Mouse (Mus musculus) large intestine, adult 2 months (tissue): ENCODE measurements around the gene Celf2. TPM values are rescaled to one million over a fixed set of nuclear protein-coding genes. Genes with fewer than 3 reads are reported as not detected.
"Not testable (repeated sequence)": the region's sequence is repeated elsewhere in the genome, so short reads cannot be mapped to it uniquely, and the experiment has no call there.

Experiments
- DNase-seq: peaks from one replicate; pipeline ENCODE4 v3.0.0-alpha.2; 2012; ENCODE audit warnings: low read depth, low spot score
- WGBS: fragments of 180-500 bp; shearing (Covaris S2); methylation state at CpG from one replicate; pipeline ENCODE4 v1.1.7; 2018; 5-methylcytosine and 5-hydroxymethylcytosine counted together
- polyA plus RNA-seq: library from polyadenylated mRNA; depleted of rRNA; stranded (reverse); fragments of >200 nt; gene quantifications from 2 replicates; pipeline ENCODE4 v1.2.3, GENCODE M21; 2012

Celf2 gene
- polyA plus RNA-seq, 1 experiment = 7.2 TPM

DNA sequence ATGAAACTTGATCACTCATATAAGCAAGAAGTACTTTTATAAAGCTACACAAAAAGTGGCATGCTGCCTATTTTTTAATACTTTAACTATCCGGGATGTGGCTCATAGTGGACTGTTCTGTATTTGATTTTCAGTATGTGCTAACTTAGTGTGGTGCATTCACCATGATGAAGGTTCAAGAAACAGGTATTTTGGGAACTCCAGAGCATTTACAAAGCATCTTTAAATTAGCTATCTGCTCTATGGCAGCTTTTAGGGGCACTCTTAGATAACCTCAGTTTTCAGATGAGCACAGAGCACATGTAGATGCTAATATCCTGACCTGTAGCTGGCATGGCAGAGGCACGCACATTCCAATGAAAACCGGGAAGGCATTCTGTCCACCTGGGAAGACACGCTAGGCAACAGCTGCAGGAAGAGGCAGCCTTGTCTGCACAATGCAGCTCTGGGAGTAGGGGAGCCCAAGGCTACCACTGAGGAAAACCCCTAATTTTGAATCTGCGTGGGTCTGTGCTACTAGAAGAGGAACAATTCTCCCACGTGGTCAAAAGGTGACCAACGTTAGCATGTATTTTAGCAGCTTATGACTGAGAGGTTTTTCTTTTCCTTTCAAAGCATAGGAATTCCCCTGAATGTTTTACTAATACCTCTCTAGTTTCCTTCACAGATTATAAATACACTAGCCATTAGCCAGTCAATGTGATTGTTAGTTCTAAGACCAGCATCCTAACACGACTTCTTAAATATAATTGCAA lies 911.1 kb downstream of the Celf2 start:
- WGBS = 80% methylated on average over 8 of the region's 8 CpGs
- no peak for DNase-seq

DNA sequence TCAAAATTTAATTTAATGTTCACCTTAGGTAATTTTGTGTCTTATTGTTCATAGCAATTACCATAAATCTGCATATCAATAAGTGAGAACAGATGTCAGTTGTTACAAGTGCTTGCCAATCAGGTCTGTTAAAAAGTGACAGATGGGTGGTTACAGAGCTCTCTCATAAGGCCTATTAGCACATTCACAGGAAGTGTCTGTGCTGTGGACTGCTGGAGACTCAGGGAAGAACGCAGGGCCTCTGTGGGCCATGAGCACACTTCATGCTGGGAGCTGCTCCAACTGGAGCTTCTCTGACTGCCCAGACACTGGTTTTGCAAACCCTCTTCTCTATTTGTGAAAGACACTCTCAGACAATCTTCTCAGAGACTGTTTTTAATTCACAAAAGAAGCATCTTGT lies 914.6 kb downstream of the Celf2 start:
- DNase-seq = no peak
- 30% methylated on average over 1 of the region's 1 CpGs for WGBS

DNA sequence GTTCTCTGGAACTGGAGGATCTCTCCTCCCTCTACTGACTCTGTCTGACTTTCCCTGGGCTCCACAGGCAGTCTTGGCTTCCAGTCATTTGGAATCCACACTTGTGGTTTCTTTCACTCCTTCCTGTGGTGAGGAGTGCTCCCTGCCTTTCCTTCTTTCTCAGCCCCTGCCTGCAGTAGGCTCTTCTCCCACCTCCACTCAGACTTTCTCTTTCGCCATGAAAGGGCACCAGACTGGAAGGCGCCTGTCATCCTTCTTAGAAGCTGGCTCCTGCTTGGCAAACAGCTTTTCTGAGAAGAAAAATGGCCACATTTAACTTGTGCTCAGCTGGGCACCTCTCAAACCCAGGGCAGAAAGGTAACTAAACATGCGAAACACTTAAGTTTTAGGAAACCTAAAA lies 915.2 kb downstream of the Celf2 start:
- 90% methylated on average over 3 of the region's 3 CpGs for WGBS
- DNase-seq = no peak

DNA sequence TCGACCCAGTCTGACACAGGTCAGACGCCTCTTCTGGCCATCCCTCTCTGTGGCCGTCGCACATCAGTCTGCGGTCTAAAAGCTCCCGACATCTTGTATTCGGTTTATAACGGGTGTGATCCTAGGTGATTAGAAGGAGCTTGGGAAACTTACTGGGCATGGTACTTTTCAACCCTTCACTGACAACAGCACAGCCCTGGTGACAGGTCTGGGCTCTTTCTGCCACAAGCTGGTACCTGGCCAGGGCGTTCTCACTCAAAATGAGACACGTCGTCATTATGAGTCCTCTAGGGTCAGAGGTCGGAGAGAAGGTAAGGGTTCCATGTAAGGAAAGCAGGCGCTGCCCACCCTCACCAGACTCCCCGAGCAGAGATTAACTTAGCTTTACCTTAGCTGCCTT lies 915.6 kb downstream of the Celf2 start:
- WGBS = 85% methylated on average over 14 of the region's 14 CpGs
- DNase-seq = no peak

DNA sequence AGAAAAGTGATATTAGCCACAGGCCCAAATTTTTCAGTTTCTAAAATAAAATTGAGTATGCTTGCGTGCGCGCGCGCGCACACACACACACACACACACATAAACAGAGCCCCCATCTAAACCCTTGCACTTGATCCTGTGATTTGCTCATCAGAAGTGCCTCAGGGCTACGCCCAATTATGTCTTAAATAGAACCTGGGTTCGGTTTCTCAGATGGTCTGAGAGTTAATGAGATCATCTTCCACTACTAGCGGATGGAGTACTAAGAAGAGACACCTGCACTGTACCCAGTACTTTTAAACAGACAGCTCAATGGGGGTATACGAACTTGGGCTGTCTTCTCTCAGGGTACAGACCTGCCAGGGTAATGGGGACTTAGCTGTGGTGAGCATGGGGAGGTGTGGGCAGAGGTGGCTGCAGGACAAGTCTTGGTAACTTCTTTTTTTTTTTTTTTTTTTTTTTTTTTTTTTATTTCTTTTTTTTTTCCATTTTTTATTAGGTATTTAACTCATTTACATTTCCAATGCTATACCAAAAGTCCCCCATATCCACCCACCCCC lies 923.2 kb downstream of the Celf2 start:
- WGBS = 94% methylated on average over 10 of the region's 10 CpGs
- DNase-seq = no peak

DNA sequence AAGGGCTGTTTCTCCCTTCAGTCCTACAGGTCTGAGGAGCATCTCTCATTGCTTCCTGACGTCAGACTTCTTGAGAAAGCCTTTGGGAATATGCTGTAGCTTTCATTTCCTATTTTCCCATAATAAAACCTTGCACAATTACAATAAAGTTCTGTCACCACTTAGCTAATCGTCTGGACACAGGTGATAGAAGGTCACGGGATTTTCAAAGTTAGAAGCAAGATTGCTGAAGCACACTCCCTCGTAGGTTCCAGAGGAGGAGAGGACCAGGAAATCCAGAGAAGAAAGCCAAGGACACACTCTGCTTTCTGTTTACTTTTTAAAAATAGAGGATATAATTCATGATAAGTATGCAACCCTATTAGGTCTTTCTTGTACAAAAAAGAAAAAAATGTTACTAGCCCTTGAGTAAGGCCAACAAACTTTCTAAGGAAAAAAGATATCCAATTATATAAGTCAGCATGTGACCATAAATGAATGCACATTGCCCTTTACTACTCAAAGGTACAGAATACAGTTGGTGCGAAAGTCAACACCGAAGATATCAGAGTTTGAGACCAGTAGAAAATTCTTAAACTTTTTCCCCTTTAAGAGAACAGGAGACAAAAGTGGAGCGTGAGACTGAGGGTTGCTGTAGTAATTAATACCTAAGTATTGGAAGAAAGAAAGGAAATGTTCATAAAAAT lies 924.2 kb downstream of the Celf2 start:
- 45% methylated on average over 7 of the region's 7 CpGs for WGBS
- no peak for DNase-seq

DNA sequence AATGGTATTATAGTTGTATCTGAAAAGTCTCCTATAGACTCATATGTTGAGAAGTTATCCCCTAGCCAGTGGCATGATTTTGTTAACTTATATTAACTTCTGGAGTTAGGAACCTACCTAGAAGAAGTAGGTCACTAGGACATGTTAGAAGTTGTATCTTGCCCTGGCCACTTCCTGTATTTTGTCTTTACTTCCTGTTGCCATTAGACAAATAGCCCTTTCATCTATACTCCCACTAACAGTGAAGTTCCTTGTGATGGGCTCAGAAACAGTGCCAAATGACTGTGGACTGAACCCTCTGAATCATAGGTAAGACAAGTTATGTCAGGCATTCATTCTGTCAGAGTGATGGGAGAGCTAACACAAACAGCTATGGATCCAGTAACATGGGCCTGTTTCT lies 926.7 kb downstream of the Celf2 start:
- no peak for DNase-seq

DNA sequence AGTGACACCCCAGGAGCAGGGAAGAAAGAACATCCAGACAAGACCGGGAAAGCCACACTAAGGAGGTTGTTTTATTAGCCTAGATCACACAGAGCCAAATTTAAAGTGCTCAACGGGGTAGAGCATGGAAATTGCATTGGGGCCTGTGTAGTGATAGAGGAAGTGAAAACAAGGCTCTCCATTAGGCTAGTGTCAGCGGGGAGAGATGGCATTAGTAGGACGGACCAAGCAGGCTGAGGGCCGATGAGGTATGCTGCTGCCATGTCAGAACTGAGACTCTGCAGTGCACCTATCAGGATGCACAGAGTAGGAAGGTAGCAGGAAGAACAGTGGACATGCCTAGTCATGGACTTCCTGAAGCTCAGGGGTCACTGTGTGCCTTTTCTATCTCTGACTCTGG lies 929.3 kb downstream of the Celf2 start:
- 68% methylated on average over 5 of the region's 5 CpGs for WGBS

DNA sequence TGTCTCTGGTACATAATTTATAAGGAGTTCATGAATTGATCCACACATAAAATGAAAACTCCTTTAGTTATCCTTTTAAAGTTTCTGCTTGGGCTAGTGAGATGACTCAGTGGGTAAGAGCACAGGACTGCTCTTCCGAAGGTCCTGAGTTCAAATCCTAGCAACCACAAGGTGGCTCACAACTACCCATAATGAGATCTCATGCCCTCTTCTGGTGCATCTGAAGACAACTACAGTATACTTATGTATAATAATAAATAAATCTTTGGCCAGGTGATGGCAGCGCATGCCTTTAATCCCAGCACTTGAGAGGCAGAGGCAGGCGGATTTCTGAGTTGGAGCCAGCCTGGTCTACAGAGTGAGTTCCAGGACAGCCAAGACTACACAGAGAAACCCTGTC lies 934.0 kb downstream of the Celf2 start:
- DNase-seq = not testable (repeated sequence)
- WGBS = 88% methylated on average over 3 of the region's 3 CpGs

More for the DNA sequence above, 929.3 kb downstream of the Celf2 start:
- no peak for DNase-seq

DNA sequence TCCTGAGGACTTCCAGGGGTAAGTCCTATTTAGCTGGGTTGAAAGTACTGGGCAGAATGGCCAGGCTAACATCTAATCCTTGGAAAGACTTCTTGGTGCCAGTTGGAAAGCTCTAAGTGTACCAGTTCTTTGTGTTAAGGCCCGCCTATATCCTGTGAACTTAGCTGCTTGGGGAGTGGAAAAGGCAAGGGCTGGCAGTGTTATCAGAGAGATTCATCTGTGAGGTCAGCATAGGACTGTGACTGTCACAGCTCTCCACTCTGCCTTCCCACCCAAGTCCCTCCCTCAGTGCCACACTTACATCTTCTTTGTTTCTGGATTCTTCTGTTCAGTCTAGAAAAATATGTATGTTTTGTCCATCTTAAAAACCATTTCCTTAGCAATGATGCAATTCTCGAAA lies 935.7 kb downstream of the Celf2 start:
- no peak for DNase-seq

DNA sequence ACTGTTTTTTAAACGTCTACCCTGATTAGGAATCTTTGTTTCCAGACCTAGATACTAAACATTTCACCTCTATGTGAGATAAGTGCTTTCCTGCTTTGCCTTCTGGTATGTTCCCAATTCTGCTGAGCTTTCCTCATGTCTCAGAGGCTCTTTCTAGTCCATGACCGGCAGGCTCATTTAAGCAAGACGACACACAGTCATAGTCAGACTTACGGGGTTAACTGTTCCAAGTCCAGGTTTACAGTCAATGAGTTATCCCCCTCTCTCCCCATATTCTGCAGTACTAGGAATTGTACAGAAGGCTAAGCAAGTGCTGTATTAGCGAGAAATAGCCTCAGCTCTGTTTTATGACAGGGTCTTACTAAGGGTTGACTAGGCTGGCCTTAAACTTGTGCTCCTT lies 936.4 kb downstream of the Celf2 start:
- WGBS = 86% methylated on average over 5 of the region's 5 CpGs

More for the DNA sequence above, 935.7 kb downstream of the Celf2 start:
- WGBS = 85% methylated on average over 2 of the region's 2 CpGs

DNA sequence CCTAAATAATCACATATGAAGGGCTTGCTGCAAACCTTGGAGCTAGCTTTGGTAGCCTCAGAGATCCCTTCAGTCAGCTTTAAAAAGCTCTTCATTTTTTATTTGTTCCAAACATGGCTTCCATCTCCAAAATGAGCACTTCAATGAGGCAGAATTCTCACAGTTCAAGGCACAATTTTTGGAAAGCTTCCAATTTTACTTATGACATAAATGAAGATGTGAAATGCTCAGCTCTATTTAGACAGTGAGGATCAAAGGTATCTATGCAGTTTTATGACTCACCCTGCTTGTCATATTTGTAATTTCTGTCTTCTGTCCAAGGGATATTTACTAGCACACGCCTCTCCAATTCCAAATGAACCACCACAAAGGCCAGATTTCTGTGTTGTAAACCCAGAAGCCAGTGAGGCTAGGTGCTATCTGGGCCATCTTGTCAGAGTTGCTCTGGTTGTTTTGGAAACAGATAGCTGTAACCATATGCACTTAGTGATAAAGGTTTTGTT lies 940.3 kb downstream of the Celf2 start:
- no peak for DNase-seq
- 20% methylated on average over 1 of the region's 1 CpGs for WGBS

More for the DNA sequence above, 936.4 kb downstream of the Celf2 start:
- no peak for DNase-seq

DNA sequence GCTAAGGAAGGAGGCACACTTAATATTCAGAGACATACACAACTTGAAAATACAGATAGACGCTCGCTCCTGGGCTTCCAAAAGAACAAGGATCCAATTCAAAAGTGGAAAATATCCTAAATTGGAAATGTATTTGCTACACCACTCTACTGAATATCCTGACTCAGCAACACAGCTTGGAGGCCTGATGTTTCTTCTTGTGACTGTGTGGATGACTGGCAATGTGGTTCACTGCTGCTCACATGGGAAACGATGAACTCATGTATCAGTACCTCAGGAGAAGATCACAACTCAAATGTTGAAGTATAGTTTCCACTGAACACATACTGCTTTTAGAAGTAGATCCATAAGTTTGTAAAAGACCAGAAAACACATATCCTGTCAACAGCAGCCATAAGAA lies 944.2 kb downstream of the Celf2 start:
- WGBS = 91% methylated on average over 3 of the region's 3 CpGs
- no peak for DNase-seq

DNA sequence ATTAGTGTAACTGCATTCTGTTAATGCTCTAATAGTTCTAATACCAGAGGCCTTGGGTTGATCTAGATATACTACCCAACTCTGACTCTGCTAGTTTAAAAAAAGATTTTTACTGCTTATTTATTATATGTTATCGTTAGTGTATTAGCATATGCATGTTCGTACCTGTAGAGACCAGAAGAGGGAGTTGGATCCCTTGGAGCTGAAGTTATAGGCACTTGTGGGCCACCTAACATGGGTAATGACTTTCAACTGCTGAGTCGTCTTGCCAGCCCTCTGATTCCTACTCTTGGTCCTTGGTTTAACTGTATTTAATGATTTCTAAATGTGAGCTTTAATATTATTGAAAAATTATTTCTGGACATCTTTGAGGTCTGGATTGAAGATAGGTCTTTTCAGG lies 948.0 kb downstream of the Celf2 start:
- 94% methylated on average over 3 of the region's 3 CpGs for WGBS
- no peak for DNase-seq

DNA sequence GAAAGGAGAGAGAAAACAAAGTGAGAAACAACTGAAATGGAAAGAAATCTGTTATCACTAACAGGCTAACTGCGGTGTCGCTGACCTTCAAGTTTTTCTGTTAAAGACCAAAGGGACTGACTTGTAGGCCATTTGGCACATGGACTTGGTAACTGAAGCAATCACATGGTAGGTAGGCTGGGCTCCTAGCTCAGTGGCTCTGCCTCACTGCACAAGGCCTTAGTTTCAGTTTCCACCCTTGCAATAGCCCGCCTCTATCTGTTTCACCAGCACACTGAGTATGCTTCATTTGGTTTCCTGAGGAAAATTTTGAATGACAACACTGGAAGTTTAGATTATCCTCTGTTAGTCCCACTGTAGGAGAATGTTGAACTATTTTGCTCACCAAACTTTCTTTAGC lies 948.6 kb downstream of the Celf2 start:
- 97% methylated on average over 3 of the region's 3 CpGs for WGBS
- no peak for DNase-seq

DNA sequence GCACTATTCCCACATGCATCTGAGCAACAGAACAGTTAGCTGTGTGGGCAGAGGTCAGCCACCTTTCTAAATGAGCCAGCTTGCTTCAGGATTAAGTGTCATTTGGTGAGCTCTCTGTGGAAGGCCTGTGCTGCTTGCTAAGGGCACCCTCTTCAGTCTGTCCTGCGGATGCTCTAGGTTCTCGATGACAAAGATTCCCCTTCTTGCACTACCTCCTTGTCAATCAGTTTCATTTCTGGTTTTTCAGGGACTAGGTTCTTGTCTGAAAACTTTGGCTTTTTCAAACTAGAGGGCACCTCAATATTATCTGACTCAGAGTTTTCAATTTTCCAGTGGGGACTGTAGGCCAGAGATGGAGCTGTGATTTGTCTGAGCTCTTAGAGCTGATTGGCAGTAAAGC lies 949.8 kb downstream of the Celf2 start:
- DNase-seq = no peak
- WGBS = 91% methylated on average over 2 of the region's 2 CpGs

DNA sequence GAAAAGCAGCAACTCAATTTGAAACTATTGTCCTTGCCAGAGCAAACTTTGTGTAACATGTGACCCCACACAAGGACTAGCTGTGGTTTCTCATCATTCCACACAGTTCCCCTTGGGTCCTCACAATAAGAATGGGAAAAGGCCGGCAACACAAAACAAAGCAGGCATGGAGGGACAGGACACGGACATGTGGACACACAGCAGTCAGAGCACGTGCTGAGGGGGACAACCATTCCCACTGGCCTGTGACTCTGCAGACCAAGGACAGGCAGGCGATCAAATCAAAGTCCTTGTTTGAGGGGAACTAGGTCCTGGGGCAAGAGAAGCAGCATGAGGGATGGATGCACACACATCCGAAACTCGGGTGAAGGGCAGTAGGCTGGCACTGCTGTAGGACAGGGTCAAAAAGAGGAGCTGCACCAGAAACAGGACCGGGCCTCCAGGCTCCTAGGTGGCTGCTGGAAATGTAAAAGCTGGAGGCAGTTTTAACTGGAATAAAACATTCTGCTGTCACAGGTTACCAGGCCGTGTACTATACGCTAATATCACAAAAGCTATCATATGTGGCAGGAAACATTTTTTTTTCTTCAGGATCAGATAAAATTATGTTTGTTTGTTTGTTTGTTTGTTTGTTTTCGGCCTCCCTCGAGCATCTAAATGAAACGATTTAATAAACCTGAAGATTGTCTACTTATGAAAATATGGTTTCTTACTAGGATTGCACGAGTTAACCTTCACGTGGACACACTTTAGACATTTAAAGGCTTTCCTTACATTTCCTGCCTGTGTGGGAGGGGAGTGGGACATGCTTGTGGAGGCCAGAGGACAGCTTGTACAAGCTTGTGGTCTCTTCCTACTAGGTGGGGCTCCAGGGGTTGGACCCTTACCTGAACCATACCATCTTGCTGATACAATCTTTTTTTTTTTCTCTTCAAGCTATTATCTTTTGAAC lies 950.8 kb downstream of the Celf2 start:
- no peak for DNase-seq
- WGBS = 87% methylated on average over 14 of the region's 14 CpGs

DNA sequence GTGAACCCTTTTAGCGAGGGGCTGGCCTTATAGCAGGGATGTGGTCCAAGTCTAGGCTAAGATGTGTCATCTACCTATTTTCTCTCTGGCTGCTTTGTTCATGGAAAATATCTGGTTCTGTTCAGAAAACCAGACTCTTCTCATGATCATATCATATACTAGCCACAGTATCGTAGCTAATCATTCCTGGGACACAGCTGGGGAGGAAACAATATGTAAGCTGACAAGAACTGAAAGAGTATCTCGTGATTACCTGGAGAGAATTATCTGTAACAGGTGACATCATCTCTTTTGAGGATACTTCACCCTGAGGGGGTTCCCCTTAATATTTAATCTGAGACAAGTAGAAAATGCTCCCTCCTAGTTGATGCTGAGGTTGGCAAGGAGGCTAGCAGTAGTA lies 951.6 kb downstream of the Celf2 start:
- WGBS = 72% methylated on average over 3 of the region's 3 CpGs
- DNase-seq = no peak

DNA sequence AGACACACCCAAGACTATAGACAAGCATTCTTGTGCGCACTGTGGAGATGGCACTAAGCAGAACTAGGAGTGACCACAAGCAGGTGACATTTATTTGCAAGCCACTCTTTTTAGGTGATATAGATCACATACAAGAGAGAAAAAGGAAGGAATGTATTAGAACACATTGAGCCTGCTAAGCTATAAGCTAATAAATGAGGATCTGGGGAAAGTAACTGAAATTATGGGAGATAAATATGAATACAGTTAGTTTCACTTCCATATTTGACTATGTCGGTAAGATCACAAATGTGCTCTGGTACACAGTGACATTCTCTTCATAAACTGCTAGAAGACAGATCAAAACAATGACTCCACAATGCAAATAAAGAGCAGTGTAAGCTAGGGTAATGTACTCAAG lies 952.5 kb downstream of the Celf2 start:
- WGBS = 64% methylated on average over 2 of the region's 2 CpGs
- DNase-seq = no peak

DNA sequence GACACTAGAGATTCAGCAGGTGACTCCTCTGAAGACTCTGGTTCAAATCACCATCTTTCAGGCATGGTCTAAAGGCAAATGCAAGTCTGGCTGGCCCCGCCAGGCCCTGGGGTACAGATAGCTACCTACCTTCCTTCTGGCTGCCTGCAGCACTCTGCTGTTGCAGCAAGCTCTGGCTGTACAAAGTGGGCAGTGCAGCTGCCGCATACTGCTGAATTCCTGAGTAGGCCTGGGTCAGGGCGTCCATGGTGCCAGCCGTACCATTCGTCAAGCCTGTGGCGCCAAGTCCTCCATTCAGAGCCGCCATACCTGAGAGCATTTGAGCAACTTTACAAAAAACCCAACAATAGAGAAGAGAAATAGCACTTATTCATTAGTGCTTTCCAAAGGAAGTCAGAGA lies 955.7 kb downstream of the Celf2 start:
- DNase-seq = no peak
- 96% methylated on average over 7 of the region's 7 CpGs for WGBS
